Mouse (Mus musculus) cerebellum, adult 2 months (tissue): Measurements from ENCODE around the gene Zp1.

Experiments used
- CTCF ChIP-seq: fragments of 200-500 bp; IDR thresholded peaks from 2 replicates; pipeline ENCODE4 v1.5.1; 2011; ENCODE audit warnings: low read depth, mild to moderate bottlenecking, control low read depth, low read length, moderate library complexity, borderline replicate concordance; ENCODE audit not compliant: insufficient read depth
- POLR2A ChIP-seq: fragments of 200-500 bp; IDR thresholded peaks from 2 replicates; pipeline ENCODE4 v1.6.1; 2011; ENCODE audit warnings: low read length, control low read depth, borderline replicate concordance; ENCODE audit not compliant: insufficient read depth

- no peak for TF ChIP-seq POLR2A
- TF ChIP-seq CTCF: no peak
Measured at GRCm38 (mm10) chr19:10916506-10916905, 3.9 kb downstream of the Zp1 start.
